Mouse (Mus musculus) liver, embryonic 15.5 days (tissue): ENCODE measurements at regions not wholly inside any gene's neighbourhood (a gene's known extent, or its start where the extent isn't known, plus 50 kb on each side); places are given as distances from the start of the nearest gene placed in this dataset.
A peak's percentile ranks its signal among the peaks of the same experiment; 100 is the strongest.

ENCODE experiments used
- ATAC-seq: fragments of 200-750 bp; cut with Nextera tagmentation; 2 replicates; pipeline ENCODE4 v1.8.0; 2017; ENCODE audit warnings: moderate number of reproducible peaks, mild to moderate bottlenecking, moderate library complexity; ENCODE audit not compliant: insufficient read depth
- H3K27ac ChIP-seq: fragments of 300-500 bp; sonication (generic); replicated peaks from 2 replicates; pipeline ENCODE4 v1.5.1; 2015; ENCODE audit warnings: mild to moderate bottlenecking, inconsistent platforms
- H3K27me3 ChIP-seq: fragments of 300-500 bp; sonication (generic); 2 replicates; pipeline ENCODE4 v1.6.1; 2015; ENCODE audit warnings: mild to moderate bottlenecking, inconsistent platforms
- H3K36me3 ChIP-seq: fragments of 300-500 bp; sonication (generic); replicated peaks from 2 replicates; pipeline ENCODE4 v1.6.1; 2015; ENCODE audit warnings: moderate library complexity, mild to moderate bottlenecking, inconsistent platforms
- H3K4me1 ChIP-seq: fragments of 300-500 bp; sonication (generic); replicated peaks from 2 replicates; pipeline ENCODE4 v1.6.1; 2015; ENCODE audit warnings: inconsistent platforms
- H3K4me2 ChIP-seq: fragments of 300-500 bp; sonication (generic); 2 replicates; pipeline ENCODE4 v1.6.1; 2015; ENCODE audit warnings: moderate library complexity, mild to moderate bottlenecking, inconsistent platforms
- H3K4me3 ChIP-seq: fragments of 300-500 bp; sonication (generic); replicated peaks from 2 replicates; pipeline ENCODE4 v1.5.1; 2015; ENCODE audit warnings: mild to moderate bottlenecking, inconsistent platforms
- H3K9ac ChIP-seq: fragments of 300-500 bp; sonication (generic); 2 replicates; pipeline ENCODE4 v1.6.1; 2015; ENCODE audit warnings: moderate library complexity, mild to moderate bottlenecking, inconsistent platforms
- H3K9me3 ChIP-seq: fragments of 300-500 bp; sonication (generic); replicated peaks from 2 replicates; pipeline ENCODE4 v1.6.1; 2016; ENCODE audit warnings: inconsistent platforms
- WGBS: fragments of 180-500 bp; shearing (Covaris S2); methylation state at CpG from one replicate; pipeline ENCODE4 v1.1.7; 2015; ENCODE audit warnings: mixed read lengths; ENCODE audit not compliant: insufficient replicate concordance; 5-methylcytosine and 5-hydroxymethylcytosine counted together

- H3K4me3 ChIP-seq: no peak overlapping the region
- 43% methylated on average over 4 of the region's 4 CpGs for WGBS
- no peak overlapping the region for H3K27ac ChIP-seq
- H3K36me3 ChIP-seq: no peaks in the 10 kb centered on the region
- H3K4me2 ChIP-seq: no peak overlapping the region
- H3K4me1 ChIP-seq: 0 out of 2 replicates have a peak, but pooled peaks cover 4% of the 10 kb centered on the region
- no peak for ATAC-seq
- peaks cover 3% of the 10 kb centered on the region; the same call in 1 of the 2 replicates for H3K27me3 ChIP-seq
- no peak overlapping the region for H3K9ac ChIP-seq
- no peaks in the 10 kb centered on the region for H3K9me3 ChIP-seq
These were observed 142.4 kb upstream of the Lhx1 start for GRCm38 (mm10) chr11:84667711-84668110.

DNA sequence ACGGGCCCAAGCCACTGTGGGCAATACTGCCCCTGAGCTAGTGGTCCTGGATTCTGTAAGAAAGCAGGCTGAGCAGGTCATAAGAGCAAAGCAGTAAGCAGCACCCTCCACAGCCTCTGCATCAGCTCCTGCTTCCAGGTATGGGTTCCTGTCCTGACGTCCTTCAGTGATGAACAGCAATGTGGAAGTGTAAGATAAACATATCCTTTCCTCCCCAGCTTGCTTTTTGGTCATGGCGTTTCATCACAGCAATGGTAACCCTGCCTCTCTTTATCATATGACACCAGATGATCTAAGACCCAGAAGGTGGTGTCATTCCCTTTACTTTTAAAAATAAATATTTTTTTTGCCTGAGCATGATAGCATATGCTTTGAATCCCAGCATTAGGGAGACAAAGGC lies 138.9 kb upstream of the Lhx1 start:
- peak; percentile 22; the same call in 1 of the 2 replicates for ATAC-seq
- no peaks in the 10 kb centered on the region for H3K36me3 ChIP-seq
- H3K9me3 ChIP-seq: no peaks in the 10 kb centered on the region
- H3K27ac ChIP-seq: no peak overlapping the region
- 0 out of 2 replicates have a peak, but pooled peaks cover 4% of the 10 kb centered on the region for H3K4me1 ChIP-seq
- H3K4me2 ChIP-seq: no peak overlapping the region
- H3K27me3 ChIP-seq: 0 out of 2 replicates have a peak, but pooled peaks cover 12% of the 10 kb centered on the region
- WGBS: 33% methylated on average over 3 of the region's 3 CpGs
- H3K9ac ChIP-seq: no peak overlapping the region
- no peak overlapping the region for H3K4me3 ChIP-seq

- Histone ChIP-seq H3K4me2 (no peak overlapping the region), H3K9ac (no peak overlapping the region), H3K36me3 (no peaks in the 10 kb centered on the region), H3K27me3 (0 out of 2 replicates have a peak, but pooled peaks cover 12% of the 10 kb centered on the region), H3K27ac (no peak overlapping the region), H3K4me3 (no peak overlapping the region), H3K9me3 (no peaks in the 10 kb centered on the region), H3K4me1 (0 out of 2 replicates have a peak, but pooled peaks cover 4% of the 10 kb centered on the region)
- no peak for ATAC-seq
- 10% methylated on average over 7 of the region's 7 CpGs for WGBS
These were observed 136.6 kb upstream of the Lhx1 start for GRCm38 (mm10) chr11:84661981-84662380.

GRCm38 (mm10) chr11:84660877-84661276 lies 135.5 kb upstream of the Lhx1 start:
- 37% methylated on average over 8 of the region's 8 CpGs for WGBS
- Histone ChIP-seq H3K27me3 (0 out of 2 replicates have a peak, but pooled peaks cover 12% of the 10 kb centered on the region), H3K4me1 (0 out of 2 replicates have a peak, but pooled peaks cover 4% of the 10 kb centered on the region), H3K4me3 (no peak overlapping the region), H3K9ac (no peak overlapping the region), H3K9me3 (no peaks in the 10 kb centered on the region), H3K36me3 (no peaks in the 10 kb centered on the region), H3K4me2 (no peak overlapping the region), H3K27ac (no peak overlapping the region)
- no peak for ATAC-seq

DNA sequence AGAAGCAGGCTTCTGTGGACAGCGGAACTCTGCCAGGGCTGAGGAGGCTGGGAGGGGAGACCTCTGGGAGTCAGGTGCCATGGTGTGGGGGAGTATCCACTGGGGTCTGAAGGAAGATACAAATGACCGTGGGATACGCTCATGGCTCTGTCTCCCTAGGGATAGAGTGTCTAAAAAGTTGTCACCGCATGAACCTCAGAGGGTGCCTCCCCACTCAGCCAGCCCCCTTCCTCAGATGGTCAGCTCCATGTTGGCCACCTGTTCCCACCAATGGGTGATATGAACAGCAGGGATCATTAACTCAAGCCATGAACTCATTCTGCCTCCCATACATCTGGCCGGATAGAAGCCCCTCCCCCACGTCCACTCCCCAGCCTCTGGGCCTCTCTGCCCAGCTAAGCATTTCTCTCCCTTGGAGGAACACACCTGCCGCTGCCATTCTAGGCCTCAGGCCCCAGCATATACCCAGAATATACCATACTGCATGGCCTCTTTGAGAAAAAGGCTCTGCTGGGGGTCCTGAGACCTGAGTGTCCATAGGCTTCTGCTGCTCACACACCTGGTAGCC lies 134.1 kb upstream of the Lhx1 start:
- WGBS: 60% methylated on average over 7 of the region's 7 CpGs
- H3K4me3 ChIP-seq: no peak overlapping the region

DNA sequence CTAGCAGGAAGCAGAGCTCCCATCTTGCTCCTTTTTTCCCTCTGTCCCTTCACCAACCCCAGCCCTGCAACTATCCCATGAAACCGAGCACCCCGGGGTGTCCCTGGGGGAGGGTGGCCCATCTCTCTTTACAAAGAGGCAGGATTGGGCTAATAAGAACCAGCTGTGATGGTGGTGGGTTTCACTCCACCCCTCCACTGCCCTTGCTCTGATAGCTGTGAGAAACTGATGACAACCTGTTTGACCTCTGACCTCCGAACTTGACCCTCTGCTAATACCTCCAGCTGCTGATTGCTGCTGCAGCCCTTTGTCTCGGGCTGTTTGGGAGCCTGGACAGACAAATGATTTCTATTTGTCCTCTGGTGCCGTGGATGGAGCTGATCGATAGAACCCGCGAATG lies 128.1 kb upstream of the Lhx1 start:
- 41% methylated on average over 8 of the region's 8 CpGs for WGBS
- Histone ChIP-seq H3K4me2 (no peak overlapping the region), H3K4me1 (no peaks in the 10 kb centered on the region), H3K27ac (no peak overlapping the region), H3K36me3 (no peaks in the 10 kb centered on the region), H3K9ac (no peak overlapping the region), H3K27me3 (peaks cover 36% of the 10 kb centered on the region), H3K9me3 (no peaks in the 10 kb centered on the region), H3K4me3 (no peak overlapping the region)
- ATAC-seq: no peak

More for the DNA sequence above, 134.1 kb upstream of the Lhx1 start:
- Histone ChIP-seq H3K9ac (no peak overlapping the region), H3K27ac (no peak overlapping the region), H3K4me1 (0 out of 2 replicates have a peak, but pooled peaks cover 4% of the 10 kb centered on the region), H3K36me3 (no peaks in the 10 kb centered on the region), H3K9me3 (no peaks in the 10 kb centered on the region), H3K27me3 (peaks cover 18% of the 10 kb centered on the region), H3K4me2 (no peak overlapping the region)
- ATAC-seq: no peak

DNA sequence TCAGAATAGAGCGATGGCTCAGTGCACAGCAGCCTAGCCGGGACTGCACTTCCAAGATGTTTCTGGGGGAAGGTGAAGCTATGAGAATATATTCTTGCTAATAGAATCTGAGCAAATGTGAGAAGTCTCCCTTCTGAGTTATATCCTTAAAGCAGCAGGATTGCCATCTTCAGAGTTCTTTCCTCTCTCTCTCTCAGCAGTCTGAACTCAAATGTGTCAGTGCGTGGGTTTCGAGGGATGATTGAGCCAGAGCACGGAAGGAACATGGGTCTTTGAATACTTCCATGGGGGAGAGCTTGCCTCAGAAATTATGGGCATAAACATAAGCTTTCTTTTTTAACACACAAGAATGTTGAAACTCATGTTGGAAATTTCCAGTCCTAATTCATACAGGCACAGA lies 123.6 kb upstream of the Lhx1 start:
- no peak overlapping the region for H3K27ac ChIP-seq
- H3K9ac ChIP-seq: no peak overlapping the region
- WGBS: 68% methylated on average over 5 of the region's 5 CpGs
- ATAC-seq: no peak
- H3K9me3 ChIP-seq: no peaks in the 10 kb centered on the region
- H3K4me3 ChIP-seq: no peak overlapping the region
- H3K36me3 ChIP-seq: no peaks in the 10 kb centered on the region
- no peaks in the 10 kb centered on the region for H3K4me1 ChIP-seq
- peaks cover 52% of the 10 kb centered on the region for H3K27me3 ChIP-seq
- H3K4me2 ChIP-seq: no peak overlapping the region

- 68% methylated on average over 5 of the region's 5 CpGs for WGBS
- Histone ChIP-seq H3K4me2 (no peak overlapping the region), H3K9me3 (no peaks in the 10 kb centered on the region), H3K4me1 (no peaks in the 10 kb centered on the region), H3K27me3 (peaks cover 58% of the 10 kb centered on the region), H3K9ac (no peak overlapping the region), H3K27ac (no peak overlapping the region), H3K4me3 (no peak overlapping the region), H3K36me3 (no peaks in the 10 kb centered on the region)
- no peak for ATAC-seq
These were observed 121.8 kb upstream of the Lhx1 start for GRCm38 (mm10) chr11:84647104-84647503.

DNA sequence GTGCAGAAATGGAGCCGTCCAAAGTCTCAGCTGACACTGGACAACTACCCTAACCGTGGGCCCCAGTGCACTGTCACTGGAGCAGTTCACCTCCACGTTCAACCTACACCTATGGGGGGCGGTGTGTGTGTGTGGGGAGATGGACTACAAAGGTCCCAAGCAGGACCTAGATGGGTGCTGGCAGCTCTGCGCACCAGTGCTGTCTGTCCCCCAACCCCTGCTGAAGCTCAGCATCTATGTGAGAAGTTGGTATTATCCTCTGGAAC lies 117.7 kb upstream of the Lhx1 start:
- H3K9ac ChIP-seq: no peak overlapping the region
- ATAC-seq: no peak
- H3K4me3 ChIP-seq: no peak overlapping the region
- H3K36me3 ChIP-seq: no peaks in the 10 kb centered on the region
- peaks cover 83% of the 10 kb centered on the region for H3K27me3 ChIP-seq
- no peak overlapping the region for H3K27ac ChIP-seq
- no peaks in the 10 kb centered on the region for H3K4me1 ChIP-seq
- no peaks in the 10 kb centered on the region for H3K9me3 ChIP-seq
- WGBS: 39% methylated on average over 5 of the region's 5 CpGs
- no peak overlapping the region for H3K4me2 ChIP-seq

- Histone ChIP-seq H3K4me1 (no peaks in the 10 kb centered on the region), H3K9ac (no peak overlapping the region), H3K4me2 (peak overlapping the region; percentile 13), H3K4me3 (0 out of 2 replicates have a peak overlapping the region, but pooled peaks have one; percentile 4), H3K36me3 (no peaks in the 10 kb centered on the region), H3K27me3 (peaks cover 88% of the 10 kb centered on the region), H3K27ac (no peak overlapping the region), H3K9me3 (no peaks in the 10 kb centered on the region)
- WGBS: 5% methylated on average over 67 of the region's 67 CpGs
- no peak for ATAC-seq
These were observed 117.2 kb upstream of the Lhx1 start for GRCm38 (mm10) chr11:84642300-84643106.

DNA sequence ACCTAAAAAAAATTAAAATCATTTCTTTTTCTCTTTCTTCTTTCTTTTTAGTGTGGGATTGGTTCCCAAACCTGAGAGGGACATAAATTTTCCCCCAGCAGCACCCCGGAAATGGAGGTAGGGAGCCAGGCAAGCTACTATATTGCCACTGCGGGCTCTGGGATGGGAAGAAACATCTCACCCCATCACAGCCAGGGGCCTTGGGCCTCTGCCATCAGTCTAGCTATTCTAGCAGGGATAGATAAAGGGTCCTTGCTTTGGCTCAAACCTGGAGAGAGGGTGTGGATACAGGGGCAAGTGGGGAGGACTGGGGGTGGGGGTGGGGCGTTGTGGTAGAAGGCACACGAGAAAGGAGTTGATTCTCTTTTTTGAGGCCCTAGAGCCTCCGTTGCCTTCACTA lies 116.3 kb upstream of the Lhx1 start:
- Histone ChIP-seq H3K4me1 (no peaks in the 10 kb centered on the region), H3K4me2 (no peak overlapping the region), H3K4me3 (no peak overlapping the region), H3K9ac (no peak overlapping the region), H3K36me3 (no peaks in the 10 kb centered on the region), H3K27me3 (peaks cover 97% of the 10 kb centered on the region), H3K27ac (no peak overlapping the region), H3K9me3 (no peaks in the 10 kb centered on the region)
- no peak for ATAC-seq
- 14% methylated on average over 5 of the region's 5 CpGs for WGBS
